Mouse (Mus musculus) bone marrow macrophage, adult 2 months (primary cell): ENCODE results near the gene Ap2b1.

Source experiments
- CTCF ChIP-seq: IDR thresholded peaks from 2 replicates; pipeline ENCODE4 v1.5.1; 2012; ENCODE audit warnings: low read depth, mild to moderate bottlenecking, low read length, moderate library complexity
- POLR2A ChIP-seq: IDR thresholded peaks from 2 replicates; pipeline ENCODE4 v1.6.1; 2012; ENCODE audit warnings: mild to moderate bottlenecking, low read depth, low read length, borderline replicate concordance

DNA sequence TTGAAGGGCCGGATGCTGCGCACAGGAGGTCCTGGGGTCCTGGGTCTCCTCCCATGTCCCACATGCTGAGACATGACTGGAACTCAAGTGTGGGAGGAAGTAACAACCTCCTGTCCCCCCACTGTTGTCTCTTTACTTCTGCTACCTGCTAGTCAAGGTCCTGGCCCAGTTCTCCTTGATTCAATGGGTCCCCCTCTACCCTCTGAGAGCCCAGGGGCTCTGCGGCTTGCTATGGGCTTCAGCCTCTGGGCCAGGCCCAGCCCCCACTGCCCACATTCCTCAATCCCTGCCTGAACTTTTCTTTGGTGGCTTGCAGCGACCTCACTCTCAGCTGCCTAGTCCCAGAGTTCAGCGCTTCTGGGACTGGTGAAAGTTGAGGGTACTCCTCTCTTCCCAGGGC, 130.5 kb downstream of the Ap2b1 start, which contains the start of gene Gas2l2:
- no peak for TF ChIP-seq CTCF
- no peak for TF ChIP-seq POLR2A
